Mouse (Mus musculus): ENCODE data around the gene Mecp2.

Gene Mecp2

DNA sequence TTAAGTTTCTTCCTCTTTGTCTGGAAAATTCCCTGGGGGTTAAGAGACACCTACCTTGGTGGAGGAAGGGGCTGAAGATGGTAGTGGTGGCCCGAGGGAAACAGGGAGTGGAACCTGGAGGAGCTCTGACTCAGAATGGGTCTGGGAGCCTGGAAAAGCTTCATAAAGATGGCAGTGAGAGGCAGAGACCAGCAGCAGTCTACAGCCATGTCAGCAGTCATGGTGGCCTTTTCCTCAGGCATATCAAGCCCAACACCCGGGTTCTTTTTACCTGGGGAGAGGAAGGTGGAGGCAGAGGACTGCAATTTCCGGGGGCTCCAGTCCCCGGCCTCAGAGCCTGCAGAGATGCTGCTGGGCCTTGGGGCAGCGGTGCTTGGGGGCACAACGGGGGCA lies 112.4 kb downstream of the Mecp2 start:
- in situ Hi-C loops (cut with MboI; ENCODE audit: low sequenced_read_pairs), result no loop called here

DNA sequence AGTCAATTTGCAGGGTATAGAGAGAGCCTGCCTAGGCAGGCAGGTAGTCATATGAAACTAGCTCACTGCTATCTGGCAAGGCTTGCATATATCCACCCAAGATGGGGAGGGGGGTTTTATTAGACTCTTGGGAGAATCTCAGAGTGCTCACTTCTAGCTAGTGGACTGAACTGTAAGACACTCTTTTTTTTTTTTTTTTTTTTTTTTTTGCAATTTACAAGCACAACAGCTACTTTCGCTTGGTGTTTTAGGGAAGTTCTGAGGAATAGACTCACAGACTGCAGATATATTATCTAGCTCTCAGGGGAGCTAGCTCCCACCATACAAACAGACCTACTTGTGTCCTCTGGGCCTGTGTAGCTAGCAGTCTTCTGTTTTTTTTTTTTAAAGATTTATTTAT lies 120.6 kb downstream of the Mecp2 start:
- in situ Hi-C loops (cut with MboI; ENCODE audit: low sequenced_read_pairs), result no loop called here

DNA sequence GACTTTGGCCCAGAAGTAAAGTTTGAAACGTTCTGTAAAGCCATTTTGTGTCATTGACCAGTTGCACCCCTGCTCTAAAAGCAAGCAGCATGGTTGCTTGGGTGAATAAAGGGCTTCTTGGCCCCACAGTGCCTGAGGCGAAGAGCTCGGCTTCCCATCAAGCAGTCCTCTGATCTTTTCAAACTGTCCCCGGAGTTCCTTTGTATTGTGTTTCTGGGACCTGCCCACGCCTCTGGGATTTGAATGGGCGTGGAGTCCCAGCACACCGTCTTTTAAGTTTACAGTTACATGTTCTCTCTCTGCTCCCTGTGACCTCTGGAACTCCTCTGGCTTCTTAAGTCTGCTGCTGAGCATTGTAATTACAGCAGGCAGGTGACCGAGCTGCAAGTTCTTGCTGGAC lies 127.1 kb downstream of the Mecp2 start:
- in situ Hi-C loops (cut with MboI; ENCODE audit: low sequenced_read_pairs), result no loop called here

DNA sequence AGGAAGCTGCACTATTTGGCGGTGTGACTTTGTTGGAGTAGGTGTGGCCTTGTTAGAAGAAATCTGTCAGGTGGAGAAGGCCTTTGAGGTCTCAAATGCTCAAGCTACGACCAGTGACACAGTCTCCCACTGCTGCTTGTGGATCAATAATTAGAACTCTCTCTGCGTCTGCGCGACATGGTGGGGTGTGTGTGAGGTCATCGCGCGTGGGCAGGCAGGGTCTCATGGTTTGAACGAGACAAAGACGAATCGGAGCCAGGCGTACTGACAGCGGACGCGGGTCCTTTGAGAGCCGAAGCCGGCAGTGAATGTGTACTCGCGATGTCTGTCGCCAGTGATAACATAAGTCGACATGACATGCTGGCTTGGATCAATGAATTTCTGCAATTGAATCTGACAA lies 128.8 kb downstream of the Mecp2 start:
- in situ Hi-C loops (cut with MboI; ENCODE audit: low sequenced_read_pairs), result no loop called here

DNA sequence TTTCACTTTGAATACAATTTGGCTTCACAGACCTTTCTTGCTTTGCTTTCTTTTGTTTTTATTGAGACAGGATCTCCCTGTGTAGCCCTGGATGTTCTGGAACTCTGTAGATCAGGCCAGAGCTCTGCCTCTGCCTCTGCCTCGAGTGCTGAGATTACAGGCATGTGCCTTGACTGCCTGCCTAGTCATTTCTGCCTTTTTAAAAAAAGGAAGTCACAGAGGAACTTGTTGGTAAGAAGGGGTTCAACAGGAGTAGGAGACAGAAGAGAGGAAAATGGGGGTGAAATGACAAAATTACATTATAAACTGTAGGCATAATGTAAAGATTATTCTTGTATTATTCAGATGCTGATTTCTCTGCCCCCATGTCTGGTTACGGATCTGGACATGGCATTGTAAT lies 131.5 kb downstream of the Mecp2 start:
- in situ Hi-C loops (cut with MboI; ENCODE audit: low sequenced_read_pairs), result no loop called here

DNA sequence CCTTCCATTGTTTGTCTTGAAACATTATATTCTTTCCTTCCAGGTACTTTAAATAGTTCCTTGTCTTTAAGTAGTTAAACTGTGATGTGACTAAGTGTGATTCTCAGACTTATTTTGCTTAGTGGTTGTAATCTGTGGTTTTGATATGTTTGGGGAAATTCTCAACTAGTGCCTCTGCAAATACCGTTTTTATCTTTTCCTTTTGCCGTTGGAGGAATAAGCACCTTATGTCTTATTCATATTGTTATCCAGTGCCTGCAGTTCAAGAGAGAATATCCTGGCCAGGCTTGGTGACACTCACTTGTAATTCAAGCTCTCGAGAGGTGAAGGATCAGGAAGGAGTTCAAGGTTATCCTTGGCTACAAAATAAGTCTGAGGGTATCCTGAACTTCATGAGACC lies 134.1 kb downstream of the Mecp2 start:
- in situ Hi-C loops (cut with MboI; ENCODE audit: low sequenced_read_pairs), result no loop called here

DNA sequence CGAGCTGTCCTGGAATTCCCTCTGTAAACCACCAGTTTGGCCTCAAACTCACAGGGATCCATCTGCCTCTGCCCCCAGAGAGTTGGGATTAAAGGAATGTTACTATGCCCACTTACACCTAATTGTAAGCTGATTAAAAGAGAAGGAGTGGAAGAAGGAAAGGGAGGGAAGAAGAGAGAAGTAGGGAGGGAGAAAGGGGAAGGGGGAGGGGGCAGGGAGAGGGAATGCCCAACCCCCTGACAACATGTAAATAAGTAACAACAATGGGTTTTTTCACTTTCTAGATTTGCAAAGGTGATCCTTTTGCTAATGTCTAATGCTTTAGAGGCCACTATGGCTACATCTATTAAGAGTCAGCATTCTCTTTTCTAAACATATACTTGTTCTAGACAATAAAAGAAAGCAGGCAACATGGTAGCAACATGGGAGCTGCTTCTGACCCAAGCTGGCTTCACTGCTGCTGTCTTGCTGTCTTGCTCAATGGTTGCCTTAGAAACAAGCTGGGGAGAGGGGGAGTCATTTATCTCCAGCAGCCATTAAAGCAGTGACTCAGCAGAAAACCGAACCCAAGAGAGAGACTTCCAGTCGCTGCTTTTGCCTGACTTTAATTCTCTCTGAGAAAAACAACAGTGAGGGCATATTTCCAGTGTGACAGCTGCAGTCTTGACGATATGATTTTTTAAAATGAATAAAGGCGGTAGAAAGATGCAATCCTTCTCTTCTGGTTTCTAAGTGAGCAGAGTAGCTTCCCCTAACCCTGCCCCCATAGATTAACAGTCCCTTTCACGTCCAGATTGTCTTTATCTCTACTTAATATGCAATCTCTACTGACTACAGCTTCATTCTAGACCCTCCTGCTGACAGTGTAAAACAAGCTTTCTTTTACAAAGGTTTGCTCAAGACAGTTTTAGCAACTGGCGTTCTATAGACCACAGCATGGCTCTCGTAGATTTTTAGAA lies 136.0 kb downstream of the Mecp2 start:
- in situ Hi-C loops (cut with MboI; ENCODE audit: low sequenced_read_pairs), result no loop called here

DNA sequence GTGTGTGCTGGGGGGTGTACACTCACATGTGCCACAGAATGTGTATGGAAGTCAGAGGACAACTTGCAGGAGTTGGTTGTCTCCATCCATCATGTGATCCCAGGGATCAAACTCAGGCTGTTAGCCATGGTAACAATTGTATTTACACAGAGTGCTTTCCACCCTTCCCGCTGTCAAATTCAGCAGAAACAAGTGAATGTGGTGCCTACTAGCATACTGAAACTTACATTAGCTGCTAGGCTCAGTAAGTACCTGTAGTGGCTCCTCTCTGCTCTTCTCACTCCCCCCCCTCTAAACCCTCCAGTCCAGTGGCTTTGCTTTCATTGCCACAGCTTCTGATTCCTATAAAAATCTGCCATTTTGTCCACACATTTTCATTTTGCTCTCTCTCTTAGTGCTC lies 157.4 kb downstream of the Mecp2 start:
- in situ Hi-C loops (cut with MboI; ENCODE audit: low sequenced_read_pairs), result no loop called here

All from CH12F3 (cell line).